Mouse (Mus musculus) spleen, adult 18-20 months (tissue): ENCODE data around the gene Mtor.

Source experiments
- DNase-seq, 2 experiments: peaks; one replicate each; pipeline ENCODE4 v3.0.0; 2022; ENCODE audit warnings: mixed read lengths in 2 of 2

Mtor gene

GRCm38 (mm10) chr4:148448179-148448852 is at the start of gene Mtor:
Mtor (plus strand) TSS chr4:148448611.
- peak; percentile 86 to 87 for DNase-seq

- DNase-seq = no peak
Measured at GRCm38 (mm10) chr4:148399437-148400094, 48.8 kb upstream of the Mtor start.

GRCm38 (mm10) chr4:148403402-148403801 is 45.0 kb upstream of the Mtor start:
- DNase-seq = peak in 1 of 2 experiments; percentile 2

GRCm38 (mm10) chr4:148404748-148405147 is 43.7 kb upstream of the Mtor start:
- no peak for DNase-seq

- no peak for DNase-seq
Measured at GRCm38 (mm10) chr4:148405255-148405788, 43.1 kb upstream of the Mtor start.

- DNase-seq = no peak
Measured at GRCm38 (mm10) chr4:148408256-148408975, 40.0 kb upstream of the Mtor start.

- DNase-seq = no peak
Measured at GRCm38 (mm10) chr4:148415575-148415974, 32.8 kb upstream of the Mtor start.

- no peak for DNase-seq
Measured at GRCm38 (mm10) chr4:148417074-148417526, 31.3 kb upstream of the Mtor start.

- DNase-seq = no peak
Measured at GRCm38 (mm10) chr4:148417559-148417958, 30.9 kb upstream of the Mtor start.

GRCm38 (mm10) chr4:148426950-148427850 is 21.2 kb upstream of the Mtor start:
- DNase-seq = no peak

GRCm38 (mm10) chr4:148428544-148428943 is 19.9 kb upstream of the Mtor start:
- no peak for DNase-seq

- DNase-seq = no peak
Measured at GRCm38 (mm10) chr4:148429121-148429520, 19.3 kb upstream of the Mtor start.

- DNase-seq = peak; percentile 17 to 65
Measured at GRCm38 (mm10) chr4:148429686-148430085, 18.7 kb upstream of the Mtor start.

GRCm38 (mm10) chr4:148430880-148431519 is 17.4 kb upstream of the Mtor start:
- no peak for DNase-seq

- DNase-seq = no peak
Measured at GRCm38 (mm10) chr4:148432488-148432887, 15.9 kb upstream of the Mtor start.

GRCm38 (mm10) chr4:148433336-148433735 is 15.1 kb upstream of the Mtor start:
- no peak for DNase-seq

- no peak for DNase-seq
Measured at GRCm38 (mm10) chr4:148433813-148434212, 14.6 kb upstream of the Mtor start.

- DNase-seq = no peak
Measured at GRCm38 (mm10) chr4:148434554-148434953, 13.9 kb upstream of the Mtor start.

- no peak for DNase-seq
Measured at GRCm38 (mm10) chr4:148435106-148435505, 13.3 kb upstream of the Mtor start.

GRCm38 (mm10) chr4:148435657-148436330 is 12.6 kb upstream of the Mtor start:
- no peak for DNase-seq

GRCm38 (mm10) chr4:148441931-148442330 is 6.5 kb upstream of the Mtor start:
- no peak for DNase-seq
